Mouse (Mus musculus) MEL (cell line): Measurements from ENCODE around the gene Ces2a.
A peak's percentile ranks its signal among the peaks of the same experiment; 100 is the strongest.

ENCODE experiments used
- CTCF ChIP-seq, 3 experiments: IDR thresholded peaks in 2 of 3; conservative IDR thresholded peaks in 1 of 3; 2 replicates each; pipeline ENCODE4 v1.5.1; 2011 to 2012; ENCODE audit warnings: low read length in 3 of 3, low read depth in 2 of 3, mild to moderate bottlenecking in 2 of 3, improper control_type of control experiment in 1 of 3, inconsistent platforms in 1 of 3, mixed read lengths in 1 of 3, moderate library complexity in 1 of 3; ENCODE audit not compliant: control insufficient read depth in 1 of 3, insufficient read depth in 1 of 3, poor library complexity in 1 of 3, severe bottlenecking in 1 of 3
- ETS1 ChIP-seq: IDR thresholded peaks from 2 replicates; pipeline ENCODE4 v1.6.1; 2012; ENCODE audit warnings: low read depth, mild to moderate bottlenecking, inconsistent platforms, low read length, improper control_type of control experiment, moderate library complexity
- GATA1 ChIP-seq: IDR thresholded peaks from 2 replicates; pipeline ENCODE4 v1.6.1; 2011; ENCODE audit warnings: low read depth, low read length, improper control_type of control experiment
- POLR2A ChIP-seq, 2 experiments: IDR thresholded peaks; 2 replicates each; pipeline ENCODE4 v1.6.1; 2011 to 2012; ENCODE audit warnings: low read length in 2 of 2, mild to moderate bottlenecking in 2 of 2, control low read depth in 1 of 2, improper control_type of control experiment in 1 of 2, low read depth in 1 of 2, moderate library complexity in 1 of 2; ENCODE audit not compliant: control insufficient read depth in 1 of 2, insufficient read depth in 1 of 2, poor library complexity in 1 of 2
- RCOR1 ChIP-seq: IDR thresholded peaks from 2 replicates; pipeline ENCODE4 v1.6.1; 2012; ENCODE audit warnings: low read depth, mild to moderate bottlenecking, inconsistent platforms, low read length, improper control_type of control experiment
- SIN3A ChIP-seq: IDR thresholded peaks from 2 replicates; pipeline ENCODE4 v1.6.1; 2012; ENCODE audit warnings: low read length, improper control_type of control experiment, inconsistent platforms

DNA sequence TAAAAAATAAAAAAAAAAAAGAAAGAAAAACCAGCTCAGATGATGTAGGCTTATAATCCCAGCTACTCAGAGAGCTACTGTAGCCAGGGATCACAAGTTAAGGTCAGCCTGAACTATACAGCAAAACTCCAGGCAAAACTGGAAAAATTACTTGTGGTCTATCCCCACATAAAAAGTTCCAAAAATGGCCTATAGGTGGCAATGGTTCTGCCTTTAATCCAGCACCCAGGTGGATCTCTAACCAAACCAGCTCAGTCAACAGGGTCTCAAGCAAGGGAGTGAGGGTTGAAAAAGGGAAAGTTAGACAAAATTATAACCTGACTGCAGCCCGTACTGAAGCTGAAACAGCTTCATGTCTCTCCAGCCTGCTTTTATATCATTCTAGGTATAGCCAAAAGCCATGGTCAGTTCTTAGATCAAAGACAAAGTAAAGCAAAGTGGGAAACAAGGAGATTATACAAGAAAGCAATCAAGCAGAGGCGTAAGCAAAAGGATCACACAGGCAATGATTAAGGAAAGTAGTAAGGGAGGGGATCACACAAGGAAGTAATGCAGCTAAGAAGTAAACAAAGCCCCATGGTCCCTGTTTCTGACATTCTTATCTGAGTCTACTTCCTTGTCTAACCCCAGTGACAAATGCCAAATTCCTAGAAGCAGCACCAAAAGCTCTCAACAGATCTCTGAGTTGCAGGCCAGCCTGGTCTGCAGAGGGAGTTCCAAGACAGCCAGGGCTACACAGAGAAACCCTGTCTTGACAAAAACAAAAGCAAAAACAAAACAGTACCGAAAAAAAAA is 56.3 kb downstream of the Ces2a start:
- TF ChIP-seq GATA1 (peak; percentile 50), POLR2A (IDR thresholded peaks at IDR 0.05; ENCODE audit: control insufficient read depth in 1 of 2, insufficient read depth in 1 of 2, low read depth in 1 of 2, low read length in 2 of 2, poor library complexity in 1 of 2) (no peak), ETS1 (peak; percentile 54), CTCF (IDR thresholded peaks at IDR 0.05 in 2 of 3, conservative IDR thresholded peaks at IDR 0.05 in 1 of 3; ENCODE audit: control insufficient read depth in 1 of 3, insufficient read depth in 1 of 3, low read depth in 2 of 3, low read length in 3 of 3, poor library complexity in 1 of 3, severe bottlenecking in 1 of 3) (peak; percentile 2 to 67 (median 63); a peak in 4 of 6 replicates), SIN3A (peak; percentile 61), RCOR1 (no peak)
